Mouse (Mus musculus): Measurements from ENCODE around the gene 3110009E18Rik. TPM values are rescaled to one million over a fixed set of nuclear protein-coding genes. Genes with fewer than 3 reads are reported as not detected.
"Not testable (repeated sequence)": the region's sequence is repeated elsewhere in the genome, so short reads cannot be mapped to it uniquely, and the experiment has no call there.

Gene 3110009E18Rik
- total and polyA plus RNA-seq, 2 experiments from 2014 or later, result 2.3 to 16.7 TPM

DNA sequence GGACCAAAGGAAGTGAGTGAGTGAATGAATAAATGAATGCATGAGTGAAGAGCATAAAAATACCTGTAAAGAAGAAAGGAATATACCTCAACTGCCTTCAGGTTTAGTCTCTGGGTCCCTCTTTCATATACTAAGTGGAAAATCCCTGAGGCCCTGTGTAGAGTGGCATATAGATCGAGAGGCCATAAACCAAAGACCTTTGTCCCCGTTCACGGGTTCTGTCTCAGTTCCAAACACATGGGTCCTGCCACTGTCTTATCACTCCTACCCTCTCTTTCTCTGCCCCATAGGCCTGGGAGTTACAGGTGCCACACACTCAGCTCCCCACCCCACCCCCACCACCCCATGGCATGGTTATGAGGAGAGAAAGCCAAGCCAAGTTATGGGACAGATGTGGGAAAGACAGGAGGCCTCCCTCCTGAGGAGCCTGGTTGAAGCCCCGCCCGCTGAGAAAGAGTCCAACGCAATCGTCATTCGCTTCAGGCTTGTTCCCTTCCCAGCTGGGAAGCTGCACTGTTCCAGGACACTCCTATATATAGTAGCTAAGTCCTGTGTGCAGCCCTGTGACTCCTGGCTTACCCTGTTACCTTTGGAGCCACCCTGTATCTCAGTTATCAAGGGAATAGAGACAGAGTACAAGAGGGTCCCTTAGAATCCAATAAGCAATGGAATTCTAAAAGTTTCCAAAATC lies 30.0 kb upstream of the 3110009E18Rik start:
- H3K9me3 ChIP-seq (ENCODE audit: low read length), result no peaks in the 10 kb centered on the region
- DNase-seq, result no peak
- WGBS, result 88% methylated on average over 8 of the region's 8 CpGs
- no peaks in the 10 kb centered on the region for H3K27me3 ChIP-seq (ENCODE audit: insufficient read depth, low read length)
- no peak overlapping the region for H3K9ac ChIP-seq
- H3K4me1 ChIP-seq (ENCODE audit: insufficient read depth), result no peaks in the 10 kb centered on the region
- H3K27ac ChIP-seq (ENCODE audit: low read depth, low read length), result no peak overlapping the region
- H3K4me2 ChIP-seq (ENCODE audit: low read depth), result no peak overlapping the region
- no peak overlapping the region for H3K4me3 ChIP-seq (ENCODE audit: low read depth, low read length)
- TF ChIP-seq CTCF (IDR thresholded peaks at IDR 0.05; ENCODE audit: low read depth), result no peak
- ATAC-seq, result no peak
- H3K36me3 ChIP-seq (ENCODE audit: insufficient read depth), result no peaks in the 10 kb centered on the region

DNA sequence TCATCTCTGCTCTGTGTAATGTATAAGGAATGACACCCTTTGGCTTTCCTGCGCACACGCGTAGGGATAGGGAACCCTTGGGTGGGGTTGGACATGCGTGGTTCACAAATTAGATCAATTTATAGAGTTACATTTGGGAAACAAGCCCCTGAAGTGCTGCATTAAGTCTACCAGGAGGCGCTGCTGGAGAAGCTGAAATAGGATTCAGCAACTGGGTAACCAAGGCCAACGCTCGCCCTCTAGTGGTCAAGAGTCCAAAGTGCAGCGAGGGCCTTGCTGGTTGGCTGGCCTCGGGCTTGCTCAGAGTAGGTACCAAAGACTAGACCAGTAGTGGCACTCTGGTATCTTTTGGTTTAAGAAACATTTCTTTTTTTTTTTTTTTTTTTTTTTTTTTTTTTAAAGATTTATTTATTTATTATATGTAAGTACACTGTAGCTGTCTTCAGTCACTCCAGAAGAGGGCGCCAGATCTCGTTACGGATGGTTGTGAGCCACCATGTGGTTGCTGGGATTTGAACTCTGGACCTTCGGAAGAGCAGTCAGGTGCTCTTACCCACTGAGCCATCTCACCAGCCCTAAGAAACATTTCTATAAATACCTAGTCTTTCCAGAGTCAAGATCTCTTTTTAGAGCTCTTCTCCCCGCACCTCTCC lies 27.4 kb upstream of the 3110009E18Rik start:
- DNase-seq (peak; percentile 79), ATAC-seq (peak; percentile 68; the same call in 1 of the 2 replicates)
- not testable (repeated sequence) for H3K4me2 ChIP-seq (ENCODE audit: low read depth); H3K4me1 ChIP-seq (ENCODE audit: insufficient read depth); H3K4me3 ChIP-seq (ENCODE audit: low read depth, low read length); H3K36me3 ChIP-seq (ENCODE audit: insufficient read depth); H3K9me3 ChIP-seq (ENCODE audit: low read length); H3K27ac ChIP-seq (ENCODE audit: low read depth, low read length); H3K9ac ChIP-seq; H3K27me3 ChIP-seq (ENCODE audit: insufficient read depth, low read length)
- WGBS, result 54% methylated on average over 11 of the region's 14 CpGs
- TF ChIP-seq CTCF (IDR thresholded peaks at IDR 0.05; ENCODE audit: low read depth), result peak; percentile 81

DNA sequence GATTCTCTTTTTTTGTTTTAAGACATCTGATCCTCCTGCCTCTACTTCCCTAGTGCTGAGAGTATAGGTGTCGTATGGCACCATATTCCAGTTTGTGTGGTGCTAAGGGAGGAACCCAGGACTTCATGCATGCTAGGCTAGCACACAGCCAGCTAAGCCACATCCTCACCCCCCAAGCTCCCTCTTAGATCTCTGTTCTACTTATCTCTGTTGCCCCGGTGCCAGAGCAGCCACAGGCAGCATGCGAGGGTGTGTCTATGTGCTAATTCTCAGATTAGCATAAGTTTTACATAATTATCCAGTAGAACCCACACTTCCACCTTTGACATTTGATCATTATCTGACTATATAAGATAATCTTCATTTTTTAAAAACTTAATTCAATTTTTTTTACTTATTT lies 26.1 kb upstream of the 3110009E18Rik start:
- Histone ChIP-seq H3K9me3 (ENCODE audit: low read length) (no peaks in the 10 kb centered on the region), H3K36me3 (ENCODE audit: insufficient read depth) (no peaks in the 10 kb centered on the region), H3K27ac (ENCODE audit: low read depth, low read length) (no peak overlapping the region), H3K4me3 (ENCODE audit: low read depth, low read length) (no peak overlapping the region), H3K27me3 (ENCODE audit: insufficient read depth, low read length) (no peaks in the 10 kb centered on the region), H3K4me2 (ENCODE audit: low read depth) (no peak overlapping the region), H3K9ac (no peak overlapping the region), H3K4me1 (ENCODE audit: insufficient read depth) (no peaks in the 10 kb centered on the region)
- DNase-seq, result no peak
- TF ChIP-seq CTCF (IDR thresholded peaks at IDR 0.05; ENCODE audit: low read depth), result no peak
- no peak for ATAC-seq
- 64% methylated on average over 3 of the region's 3 CpGs for WGBS

DNA sequence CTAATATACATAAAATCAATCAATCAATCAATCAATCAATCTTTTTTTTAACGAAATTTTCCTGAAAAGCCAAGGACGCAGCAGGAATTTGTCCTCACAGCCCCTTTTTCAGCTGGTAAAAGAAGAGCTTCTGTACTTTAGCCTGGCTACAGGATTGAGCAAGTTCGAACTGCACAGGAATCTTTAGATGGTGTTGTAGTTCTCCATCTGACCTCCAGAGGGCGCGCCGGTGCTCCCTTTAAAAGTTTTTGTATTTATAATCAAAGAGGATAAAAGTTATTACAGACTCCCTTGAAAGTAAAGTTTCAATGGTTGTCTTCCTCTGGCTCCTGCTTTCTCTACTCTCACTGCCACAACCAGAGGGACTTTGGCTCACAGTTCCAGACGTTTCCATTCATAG lies 22.7 kb upstream of the 3110009E18Rik start:
- no peaks in the 10 kb centered on the region for H3K4me1 ChIP-seq (ENCODE audit: insufficient read depth)
- peak; percentile 65 for DNase-seq
- no peak overlapping the region for H3K27ac ChIP-seq (ENCODE audit: low read depth, low read length)
- no peak overlapping the region for H3K4me3 ChIP-seq (ENCODE audit: low read depth, low read length)
- H3K9ac ChIP-seq, result no peak overlapping the region
- no peaks in the 10 kb centered on the region for H3K9me3 ChIP-seq (ENCODE audit: low read length)
- H3K27me3 ChIP-seq (ENCODE audit: insufficient read depth, low read length), result no peaks in the 10 kb centered on the region
- H3K36me3 ChIP-seq (ENCODE audit: insufficient read depth), result no peaks in the 10 kb centered on the region
- H3K4me2 ChIP-seq (ENCODE audit: low read depth), result no peak overlapping the region
- ATAC-seq, result no peak
- 12% methylated on average over 7 of the region's 7 CpGs for WGBS
- TF ChIP-seq CTCF (IDR thresholded peaks at IDR 0.05; ENCODE audit: low read depth), result peak; percentile 69

DNA sequence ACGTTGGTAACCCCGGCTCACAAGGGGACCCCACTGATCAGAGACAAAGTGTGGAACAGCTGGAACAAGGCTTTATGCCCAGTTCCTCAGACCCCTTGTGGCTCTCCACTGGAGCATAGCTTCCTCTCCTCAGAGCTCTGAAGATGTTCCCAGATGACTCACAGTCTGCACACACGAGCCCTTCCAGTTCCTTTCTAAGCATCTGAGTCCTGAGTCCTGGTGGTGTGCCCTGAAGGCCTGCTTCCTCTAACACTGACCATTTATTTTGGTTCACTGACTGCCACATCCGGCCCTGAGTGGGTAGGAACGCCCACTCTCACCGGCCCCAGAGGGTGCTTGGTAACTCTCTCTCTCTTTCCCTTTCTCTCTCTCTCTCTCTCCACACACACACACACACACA lies 21.5 kb upstream of the 3110009E18Rik start:
- no peak overlapping the region for H3K27ac ChIP-seq (ENCODE audit: low read depth, low read length)
- ATAC-seq, result 0 out of 2 replicates have a peak, but pooled peaks have one; percentile 18
- 67% methylated on average over 6 of the region's 6 CpGs for WGBS

DNA sequence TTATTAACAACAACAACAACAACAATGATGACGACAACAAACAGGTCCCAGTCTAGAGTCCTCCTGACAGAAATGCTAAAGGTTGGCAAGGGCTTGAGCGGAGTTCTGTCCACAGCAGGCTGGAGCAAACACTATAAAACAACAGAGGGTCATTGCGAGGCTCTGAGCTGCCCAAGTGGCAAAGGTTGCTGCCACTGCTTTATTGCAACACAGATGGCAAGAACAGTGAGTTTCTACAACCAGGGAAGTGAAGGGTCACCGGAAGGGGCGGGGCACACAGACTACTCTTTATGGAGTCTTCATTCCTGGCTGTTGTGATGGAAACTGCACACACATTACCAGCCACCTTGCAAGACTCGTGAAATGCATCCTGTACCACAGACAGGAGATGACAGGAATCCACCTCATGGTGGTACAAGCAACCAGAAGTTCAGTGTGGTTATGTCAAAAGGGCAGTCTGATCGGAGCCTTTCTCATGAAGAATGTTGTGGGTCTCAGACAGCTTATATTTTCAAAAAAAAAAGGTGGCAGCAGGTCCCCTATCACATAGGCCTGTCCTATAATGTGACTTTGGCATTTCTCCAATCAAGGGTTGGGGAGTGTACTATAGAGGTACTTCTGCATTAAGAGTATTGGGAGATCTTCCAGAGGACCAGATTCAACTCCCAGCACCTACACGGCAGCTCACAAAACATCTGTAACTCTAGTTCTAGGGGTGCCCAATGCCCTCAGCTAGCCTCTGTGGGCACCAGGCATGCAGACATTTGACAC lies 20.3 kb upstream of the 3110009E18Rik start:
- Histone ChIP-seq H3K4me3 (ENCODE audit: low read depth, low read length) (no peak overlapping the region), H3K4me1 (ENCODE audit: insufficient read depth) (no peaks in the 10 kb centered on the region), H3K27ac (ENCODE audit: low read depth, low read length) (no peak overlapping the region), H3K9me3 (ENCODE audit: low read length) (no peaks in the 10 kb centered on the region), H3K27me3 (ENCODE audit: insufficient read depth, low read length) (no peaks in the 10 kb centered on the region), H3K4me2 (ENCODE audit: low read depth) (no peak overlapping the region), H3K36me3 (ENCODE audit: insufficient read depth) (no peaks in the 10 kb centered on the region), H3K9ac (no peak overlapping the region)
- DNase-seq (no peak), ATAC-seq (no peak)
- 77% methylated on average over 8 of the region's 8 CpGs for WGBS
- TF ChIP-seq CTCF (IDR thresholded peaks at IDR 0.05; ENCODE audit: low read depth), result no peak

More for the DNA sequence above, 21.5 kb upstream of the 3110009E18Rik start:
- DNase-seq, result no peak
- Histone ChIP-seq H3K4me2 (ENCODE audit: low read depth) (no peak overlapping the region), H3K27me3 (ENCODE audit: insufficient read depth, low read length) (no peaks in the 10 kb centered on the region), H3K4me3 (ENCODE audit: low read depth, low read length) (no peak overlapping the region), H3K9ac (no peak overlapping the region), H3K36me3 (ENCODE audit: insufficient read depth) (no peaks in the 10 kb centered on the region), H3K9me3 (ENCODE audit: low read length) (no peaks in the 10 kb centered on the region), H3K4me1 (ENCODE audit: insufficient read depth) (no peaks in the 10 kb centered on the region)
- TF ChIP-seq CTCF (IDR thresholded peaks at IDR 0.05; ENCODE audit: low read depth), result no peak

DNA sequence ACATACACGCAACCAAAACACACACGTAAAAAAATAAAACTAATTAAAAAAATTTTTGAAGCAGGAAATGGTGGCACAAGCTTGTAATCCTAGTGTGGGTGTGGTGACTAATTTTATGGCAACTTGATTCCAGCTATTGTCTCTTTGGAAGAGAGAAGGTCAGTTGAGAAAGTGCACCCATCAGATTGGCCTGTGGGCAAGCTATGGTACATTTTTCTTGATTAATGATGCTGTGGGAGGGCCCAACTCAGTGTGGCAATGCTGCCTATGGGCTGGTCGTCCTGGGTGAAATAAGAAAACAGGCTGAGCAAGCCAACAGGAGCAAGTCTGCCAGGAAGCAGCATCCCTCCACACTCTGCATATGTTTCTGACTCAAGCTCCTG lies 19.8 kb upstream of the 3110009E18Rik start:
- DNase-seq, result no peak
- Histone ChIP-seq H3K4me2 (ENCODE audit: low read depth) (no peak overlapping the region), H3K4me1 (ENCODE audit: insufficient read depth) (no peaks in the 10 kb centered on the region), H3K9ac (no peak overlapping the region), H3K27me3 (ENCODE audit: insufficient read depth, low read length) (no peaks in the 10 kb centered on the region), H3K4me3 (ENCODE audit: low read depth, low read length) (no peak overlapping the region), H3K9me3 (ENCODE audit: low read length) (no peaks in the 10 kb centered on the region), H3K27ac (ENCODE audit: low read depth, low read length) (no peak overlapping the region), H3K36me3 (ENCODE audit: insufficient read depth) (no peaks in the 10 kb centered on the region)
- 88% methylated on average over 3 of the region's 3 CpGs for WGBS
- no peak for TF ChIP-seq CTCF (IDR thresholded peaks at IDR 0.05; ENCODE audit: low read depth)
- ATAC-seq, result no peak

Data from forebrain, postnatal 0 days (tissue).